Mouse (Mus musculus) hematopoietic stem cell, adult 5-6 weeks (primary cell): ENCODE results near the gene Trim45. TPM values are rescaled to one million over a fixed set of nuclear protein-coding genes. Genes with fewer than 3 reads are reported as not detected.

Experiments
- ATAC-seq, 2 experiments: fragments of 125-278 bp in 1 of 2; replicated peaks in 1 of 2; 2 replicates each; pipeline ENCODE4 v1.8.0; 2016 to 2017; ENCODE audit warnings: inconsistent platforms in 2 of 2, mild to moderate bottlenecking in 2 of 2, moderate number of reproducible peaks in 2 of 2, low read depth in 1 of 2, moderate TSS enrichment in 1 of 2; ENCODE audit not compliant: low FRiP score in 2 of 2, poor library complexity in 2 of 2, severe bottlenecking in 2 of 2, insufficient read depth in 1 of 2, low TSS enrichment in 1 of 2
- total RNA-seq: library from RNA; stranded (forward); fragments of 172-1452, 232-1000 nt; gene quantifications from 2 replicates; pipeline ENCODE4 v1.2.3, GENCODE M21; 2017

Trim45 gene
- total RNA-seq, 1 experiment from 2014 or later, result 7.8 TPM

DNA sequence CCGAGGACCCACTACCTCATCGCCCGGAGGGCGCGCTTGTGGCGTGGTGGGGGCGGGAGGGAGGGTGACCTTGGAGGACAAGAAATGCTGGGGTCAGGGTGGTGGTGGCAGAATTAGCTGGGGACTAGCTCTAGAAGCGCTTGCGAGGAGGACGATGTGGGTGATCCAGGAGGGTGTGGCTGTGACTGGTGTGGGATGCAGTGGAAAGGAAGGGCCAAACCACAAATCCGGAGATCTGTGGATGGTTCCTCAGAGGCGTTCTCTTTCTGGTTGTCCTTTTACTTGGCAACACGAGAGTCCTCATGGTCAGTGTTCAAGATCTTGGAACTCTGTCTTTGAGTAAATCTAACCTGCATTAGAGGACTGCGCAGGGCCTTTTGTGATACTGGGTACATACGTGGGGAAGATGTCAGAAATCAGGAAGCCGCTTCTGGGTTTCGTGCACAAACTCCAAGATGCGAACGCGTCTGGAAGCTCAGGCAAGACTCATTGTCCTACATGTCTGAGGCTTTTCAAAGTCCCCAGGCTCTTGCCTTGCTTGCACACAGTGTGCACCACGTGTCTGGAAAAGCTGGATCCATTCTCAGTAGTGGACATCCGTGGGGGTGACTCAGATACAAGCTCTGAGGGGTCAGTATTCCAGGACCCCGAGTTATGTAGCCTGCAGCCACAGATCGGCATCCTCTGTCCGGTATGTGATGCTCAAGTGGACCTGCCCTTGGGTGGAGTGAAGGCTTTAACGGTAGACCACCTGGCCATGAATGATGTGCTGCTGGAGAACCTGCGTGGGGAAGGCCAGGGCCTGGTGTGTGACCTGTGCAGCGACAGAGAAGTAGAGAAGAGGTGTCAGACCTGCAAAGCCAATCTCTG is 739 bp downstream of the Trim45 start:
- peak in 1 of 2 experiments; percentile 0; a peak in 1 of 4 replicates for ATAC-seq

DNA sequence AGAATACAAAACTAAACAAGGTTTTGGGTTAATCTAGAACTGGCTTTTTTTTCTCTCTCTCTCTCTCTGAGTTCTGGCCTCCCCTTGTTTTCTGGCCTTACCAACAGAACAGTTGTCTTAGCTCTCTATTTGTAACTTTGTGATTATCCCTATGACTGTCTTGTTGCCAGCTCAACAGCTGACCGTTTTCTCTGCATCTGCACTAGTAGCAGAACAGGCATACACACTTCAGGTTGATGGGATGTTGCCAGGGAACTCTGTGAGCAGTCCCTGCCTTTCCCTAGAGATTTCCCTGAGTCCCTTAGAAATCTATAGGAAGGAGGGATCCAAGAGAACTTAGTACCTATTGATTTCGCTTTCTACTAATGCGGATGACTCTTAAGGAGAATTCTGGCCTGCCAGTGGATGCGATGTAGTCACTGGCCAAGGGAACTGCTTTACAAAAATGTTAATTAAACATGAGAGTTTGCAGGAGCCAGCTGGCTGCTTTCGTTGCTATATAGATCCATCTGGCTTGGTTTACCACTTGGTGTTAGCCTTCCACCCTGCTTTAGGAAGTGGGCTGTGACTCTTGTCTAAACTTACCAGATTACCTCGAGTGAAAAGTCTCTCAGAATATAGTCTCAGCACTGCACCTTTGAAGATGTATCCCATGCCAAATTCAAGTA is 2.2 kb downstream of the Trim45 start:
- no peak for ATAC-seq

DNA sequence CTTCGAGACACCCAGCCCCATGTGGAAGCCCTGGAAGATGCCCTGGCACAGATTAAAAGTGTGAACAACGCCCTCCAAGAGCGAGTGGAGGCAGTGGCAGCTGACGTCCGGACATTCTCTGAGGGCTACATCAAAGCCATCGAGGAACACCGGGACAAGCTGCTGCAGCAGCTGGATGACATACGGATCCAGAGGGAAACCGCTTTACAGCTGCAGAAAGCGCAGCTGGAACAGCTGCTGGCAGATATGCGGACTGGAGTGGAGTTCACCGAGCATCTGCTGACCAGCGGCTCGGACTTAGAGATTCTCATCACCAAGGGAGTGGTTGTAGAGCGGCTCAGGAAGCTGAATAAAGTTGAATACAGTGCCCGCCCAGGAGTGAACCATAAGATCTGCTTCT is 3.2 kb downstream of the Trim45 start:
- ATAC-seq, result no peak

DNA sequence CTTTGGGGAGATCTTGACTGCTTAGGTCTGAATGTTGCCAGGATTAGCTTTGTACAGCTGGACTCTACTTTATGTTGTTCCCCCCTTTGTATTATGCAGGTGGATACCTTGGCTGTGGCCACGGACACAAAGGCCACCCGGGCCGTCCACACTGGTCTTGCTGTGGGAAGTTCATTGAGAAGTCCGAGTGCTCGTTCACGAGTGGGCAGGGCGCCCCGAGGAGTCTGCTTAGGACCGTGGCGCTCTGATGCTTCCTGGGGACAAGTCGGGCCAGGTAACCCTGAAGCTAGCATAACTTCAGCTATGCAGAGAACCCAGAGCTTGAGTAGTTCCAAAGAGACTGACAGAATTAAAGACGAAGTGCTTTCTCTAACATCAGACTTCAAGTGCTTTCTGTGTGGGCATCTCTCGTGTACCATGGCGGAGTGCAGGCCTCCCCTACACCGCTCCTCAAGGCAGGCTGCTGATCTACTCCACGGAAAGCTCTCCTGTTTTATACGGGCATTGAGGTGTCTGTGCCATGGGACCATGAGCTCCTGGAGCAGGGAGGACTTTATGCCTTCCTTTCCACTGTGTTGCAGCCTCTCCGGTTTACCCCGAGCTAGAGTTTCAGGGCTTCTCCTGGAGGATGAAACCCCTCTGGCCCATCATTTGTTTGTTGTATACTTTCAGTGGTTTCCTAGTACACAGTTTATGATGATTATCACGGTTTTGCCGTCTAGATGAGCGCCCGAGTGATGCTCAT is 9.5 kb downstream of the Trim45 start:
- no peak for ATAC-seq

DNA sequence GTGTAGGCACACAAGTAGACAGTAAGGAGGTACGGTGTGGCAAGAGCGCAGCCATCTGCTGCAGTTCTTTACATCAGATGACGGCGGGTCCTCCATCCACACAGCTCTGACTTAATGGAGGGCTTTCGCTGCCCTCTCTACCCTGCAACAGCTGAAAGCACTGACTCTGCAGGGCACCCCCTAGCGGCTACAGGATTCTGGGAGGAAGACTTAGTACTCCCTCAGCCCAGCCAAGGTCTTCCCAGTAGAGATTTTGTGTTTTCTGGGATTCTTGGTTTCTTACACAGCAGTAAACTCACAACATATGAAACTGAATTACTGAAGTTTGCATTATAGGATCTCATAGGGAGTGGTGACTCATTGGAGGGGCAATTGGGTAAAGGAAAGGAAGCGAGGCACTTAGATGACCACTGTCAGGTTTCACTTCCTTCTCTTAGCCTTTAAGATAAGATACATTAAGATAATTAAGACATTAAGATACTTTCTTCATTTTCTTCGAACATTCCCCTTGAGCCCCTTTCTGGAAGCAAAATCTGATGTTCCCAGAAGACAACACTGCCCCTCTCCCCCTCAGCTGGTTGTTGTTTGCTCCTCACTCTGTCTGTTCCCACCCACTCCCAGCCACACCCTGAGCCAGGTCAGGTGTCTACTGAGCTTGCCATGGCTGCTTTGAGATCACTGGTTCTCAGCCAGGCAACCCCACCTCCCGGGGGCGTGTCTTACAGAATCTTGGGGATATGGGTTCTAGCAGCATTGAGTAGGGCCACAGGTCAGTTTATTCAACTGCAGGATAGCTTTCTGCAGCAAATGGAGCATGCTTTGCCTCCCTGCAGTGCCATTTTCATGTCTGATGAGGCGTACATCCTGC is 10.3 kb downstream of the Trim45 start:
- ATAC-seq, result no peak

- ATAC-seq, result no peak
These were observed 13.5 kb downstream of the Trim45 start for GRCm38 (mm10) chr3:100935521-100935920.

DNA sequence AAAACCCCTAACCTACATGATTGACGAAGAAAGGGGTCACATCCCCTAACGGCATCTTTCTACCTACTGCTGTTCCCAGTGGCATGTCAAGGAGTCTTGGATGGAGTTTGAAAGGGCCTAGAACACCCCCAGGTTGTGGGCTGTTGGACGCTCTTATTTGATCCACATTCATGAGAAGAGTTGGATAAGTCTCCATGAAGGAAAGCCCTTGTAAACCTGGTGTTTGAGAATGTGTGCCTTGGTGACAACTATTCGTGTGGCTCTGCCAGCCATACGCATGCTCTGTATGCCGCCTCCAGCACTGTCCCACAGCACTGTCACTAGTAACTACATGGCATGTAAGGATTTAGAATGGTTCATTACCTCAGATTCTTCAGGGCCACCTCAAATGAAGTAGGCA is 14.2 kb downstream of the Trim45 start:
- no peak for ATAC-seq

- ATAC-seq, result no peak
These were observed 16.2 kb downstream of the Trim45 start for GRCm38 (mm10) chr3:100938211-100938610.

DNA sequence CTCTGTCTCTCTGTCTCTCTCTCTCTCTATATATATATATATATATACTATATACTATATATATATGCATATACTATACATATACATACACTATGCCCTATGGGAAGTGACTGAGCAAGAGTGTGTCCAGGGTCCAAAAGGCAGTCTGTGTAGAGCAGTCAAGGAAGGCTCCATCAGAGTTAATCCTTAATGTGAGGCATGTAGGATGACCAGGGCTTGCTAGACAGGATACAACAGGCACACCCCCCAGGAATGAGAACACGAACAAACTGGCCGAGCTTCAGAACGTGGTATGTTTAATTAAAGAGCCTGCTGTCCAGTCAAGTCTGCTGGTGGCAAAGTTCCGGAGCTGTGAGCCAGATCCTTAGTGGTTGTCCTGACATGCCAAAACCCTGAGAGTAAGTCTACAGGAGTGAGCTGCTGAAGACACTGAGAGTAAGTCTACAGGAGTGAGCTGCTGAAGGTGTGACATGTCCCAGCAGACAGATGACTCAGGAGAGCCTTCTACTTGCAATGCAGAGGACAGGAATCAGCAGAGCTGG is 18.6 kb downstream of the Trim45 start:
- no peak for ATAC-seq

DNA sequence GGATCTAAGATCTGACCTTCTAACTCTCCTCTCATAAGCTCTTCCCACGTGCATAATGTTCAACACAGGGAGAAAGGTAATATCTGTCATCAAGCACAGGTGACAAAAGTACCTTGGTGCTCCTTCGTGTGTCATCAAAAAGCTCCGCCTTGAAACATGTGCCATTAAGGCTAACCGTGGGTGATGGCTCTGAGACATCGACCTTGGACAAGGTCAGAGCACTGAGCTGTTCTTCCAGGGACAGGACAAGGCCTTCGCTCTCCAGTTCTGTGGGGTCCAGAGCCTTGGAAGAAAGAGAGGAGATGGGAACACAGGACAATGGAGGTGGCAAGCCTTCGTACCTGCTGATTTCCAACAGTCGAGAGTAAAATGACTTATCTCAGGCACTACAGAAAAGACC is 25.3 kb downstream of the Trim45 start:
- no peak for ATAC-seq

- ATAC-seq, result no peak
These were observed 29.5 kb downstream of the Trim45 start for GRCm38 (mm10) chr3:100951531-100951930.

DNA sequence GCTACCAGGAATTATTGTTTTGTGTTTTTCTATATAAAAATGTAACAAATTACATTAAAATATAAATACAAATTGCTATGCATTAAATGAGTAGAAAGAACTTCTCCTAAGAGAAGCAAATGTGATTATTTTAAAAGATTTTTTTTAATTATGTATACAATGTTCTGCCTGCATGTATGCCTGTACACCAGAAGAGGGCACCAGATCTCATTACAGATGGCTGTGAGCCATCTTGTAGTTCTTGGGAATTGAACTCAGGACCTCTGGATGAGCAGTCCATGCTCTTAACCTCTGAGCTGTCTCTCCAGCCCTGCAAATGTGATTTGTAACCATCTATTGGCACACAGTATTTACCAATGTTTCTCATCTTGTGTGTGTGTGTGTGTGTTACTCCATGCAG is 32.6 kb downstream of the Trim45 start:
- ATAC-seq, result no peak

GRCm38 (mm10) chr3:100961007-100961406 is 39.0 kb downstream of the Trim45 start:
- peak in 1 of 2 experiments; percentile 13; a peak in 1 of 4 replicates for ATAC-seq

GRCm38 (mm10) chr3:100961501-100961900 is 39.5 kb downstream of the Trim45 start:
- no peak for ATAC-seq

- no peak for ATAC-seq
These were observed 42.0 kb downstream of the Trim45 start for GRCm38 (mm10) chr3:100963849-100964542.

- peak; percentile 98 to 99 for ATAC-seq
These were observed 47.3 kb downstream of the Trim45 start, which contains the start of gene Ttf2 for GRCm38 (mm10) chr3:100969176-100969917. Gene Ttf2, minus strand, starts transcription at chr3:100969663.
